Mouse (Mus musculus): ENCODE measurements around the gene Pola1.

DNA sequence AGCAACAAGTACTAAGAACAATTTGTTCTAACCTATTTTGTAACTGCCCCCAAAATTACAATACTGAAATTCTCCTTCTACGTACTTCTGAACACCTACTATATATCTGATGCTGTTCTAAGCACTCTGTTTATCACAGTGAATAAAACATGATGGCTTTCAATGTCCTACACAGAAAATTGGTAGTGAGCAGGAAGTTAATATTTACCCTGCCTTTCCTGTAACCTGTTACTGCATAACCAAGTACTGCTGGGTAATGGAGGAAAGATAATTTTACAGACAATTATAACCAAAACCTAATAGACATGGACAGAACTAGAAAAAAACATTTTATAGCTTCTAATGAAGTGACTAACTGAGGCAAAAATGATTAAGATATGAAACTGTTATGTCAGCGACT, 51.0 kb downstream of the Pola1 start:
- TF ChIP-seq POLR2A (IDR thresholded peaks at IDR 0.05; ENCODE audit: extremely low read depth, insufficient read depth, low read length) (no peak), CTCF (IDR thresholded peaks at IDR 0.05; ENCODE audit: low read depth, low read length) (no peak)
